Mouse (Mus musculus) intestine, embryonic 15.5 days (tissue): ENCODE data around the gene Ppif. TPM values are rescaled to one million over a fixed set of nuclear protein-coding genes. Genes with fewer than 3 reads are reported as not detected.

ENCODE experiments used
- ATAC-seq: fragments of 200-750 bp; cut with Nextera tagmentation; 2 replicates; pipeline ENCODE4 v1.8.0; 2017; ENCODE audit warnings: moderate TSS enrichment, moderate library complexity
- H3K27ac ChIP-seq: fragments of 300-500 bp; sonication (generic); 2 replicates; pipeline ENCODE4 v1.5.1; 2015; ENCODE audit warnings: mild to moderate bottlenecking, inconsistent platforms
- H3K27me3 ChIP-seq: fragments of 300-500 bp; sonication (generic); replicated peaks from 2 replicates; pipeline ENCODE4 v1.6.1; 2015; ENCODE audit warnings: inconsistent platforms
- H3K36me3 ChIP-seq: fragments of 300-500 bp; sonication (generic); 2 replicates; pipeline ENCODE4 v1.6.1; 2015; ENCODE audit warnings: inconsistent platforms
- H3K4me1 ChIP-seq: fragments of 300-500 bp; sonication (generic); replicated peaks from 2 replicates; pipeline ENCODE4 v1.6.1; 2015; ENCODE audit warnings: inconsistent platforms
- H3K4me2 ChIP-seq: fragments of 300-500 bp; sonication (generic); replicated peaks from 2 replicates; pipeline ENCODE4 v1.6.1; 2015; ENCODE audit warnings: mild to moderate bottlenecking, inconsistent platforms
- H3K4me3 ChIP-seq: fragments of 300-500 bp; sonication (generic); replicated peaks from 2 replicates; pipeline ENCODE4 v1.5.1; 2015; ENCODE audit warnings: inconsistent platforms
- H3K9ac ChIP-seq: fragments of 300-500 bp; sonication (generic); 2 replicates; pipeline ENCODE4 v1.6.1; 2015; ENCODE audit warnings: inconsistent platforms
- H3K9me3 ChIP-seq: fragments of 300-500 bp; sonication (generic); 2 replicates; pipeline ENCODE4 v1.6.1; 2016; ENCODE audit warnings: inconsistent platforms
- WGBS: fragments of 180-500 bp; shearing (Covaris S2); methylation state at CpG from one replicate; pipeline ENCODE4 v1.1.7; 2015; 5-methylcytosine and 5-hydroxymethylcytosine counted together
- polyA plus RNA-seq: library from polyadenylated mRNA; unstranded; fragments of >200 nt; fragmentation: Nextera tagmentation; extraction: Ambion mirVana; gene quantifications from 2 replicates; pipeline ENCODE4 v1.2.1, GENCODE M21; 2015

Gene Ppif
- polyA plus RNA-seq, 1 experiment from 2014 or later: 89.9 TPM

GRCm38 (mm10) chr14:25741840-25742367, 48.0 kb downstream of the Ppif start:
- no peak overlapping the region for H3K9ac ChIP-seq
- 54% methylated on average over 5 of the region's 5 CpGs for WGBS
- peaks cover 5% of the 10 kb centered on the region; the same call in 1 of the 2 replicates for H3K36me3 ChIP-seq
- H3K9me3 ChIP-seq: no peaks in the 10 kb centered on the region
- no peak overlapping the region for H3K4me3 ChIP-seq
- ATAC-seq: no peak
- H3K4me1 ChIP-seq: peaks cover 36% of the 10 kb centered on the region
- no peak overlapping the region for H3K4me2 ChIP-seq
- no peaks in the 10 kb centered on the region for H3K27me3 ChIP-seq
- no peak overlapping the region for H3K27ac ChIP-seq

GRCm38 (mm10) chr14:25742943-25743342, 49.0 kb downstream of the Ppif start:
- Histone ChIP-seq H3K4me1 (peaks cover 33% of the 10 kb centered on the region), H3K9me3 (no peaks in the 10 kb centered on the region), H3K36me3 (no peaks in the 10 kb centered on the region), H3K9ac (no peak overlapping the region), H3K27me3 (no peaks in the 10 kb centered on the region), H3K4me3 (no peak overlapping the region), H3K27ac (no peak overlapping the region), H3K4me2 (no peak overlapping the region)
- 92% methylated on average over 5 of the region's 5 CpGs for WGBS
- no peak for ATAC-seq

- Histone ChIP-seq H3K4me1 (peaks cover 28% of the 10 kb centered on the region), H3K36me3 (no peaks in the 10 kb centered on the region), H3K27me3 (no peaks in the 10 kb centered on the region), H3K9ac (no peak overlapping the region), H3K4me3 (no peak overlapping the region), H3K4me2 (no peak overlapping the region), H3K27ac (peak overlapping the region; percentile 56; the same call in 1 of the 2 replicates), H3K9me3 (no peaks in the 10 kb centered on the region)
- peak; percentile 55 for ATAC-seq
- WGBS: 50% methylated on average over 11 of the region's 11 CpGs
These were observed 51.6 kb downstream of the Ppif start for GRCm38 (mm10) chr14:25745365-25746184.

GRCm38 (mm10) chr14:25746371-25746770, 52.4 kb downstream of the Ppif start:
- no peaks in the 10 kb centered on the region for H3K27me3 ChIP-seq
- no peak for ATAC-seq
- no peak overlapping the region for H3K4me2 ChIP-seq
- no peak overlapping the region for H3K27ac ChIP-seq
- H3K9me3 ChIP-seq: no peaks in the 10 kb centered on the region
- H3K9ac ChIP-seq: no peak overlapping the region
- no peaks in the 10 kb centered on the region for H3K36me3 ChIP-seq
- WGBS: 94% methylated on average over 6 of the region's 6 CpGs
- no peak overlapping the region for H3K4me3 ChIP-seq
- peaks cover 28% of the 10 kb centered on the region for H3K4me1 ChIP-seq

GRCm38 (mm10) chr14:25746971-25747945, 53.3 kb downstream of the Ppif start:
- peaks cover 28% of the 10 kb centered on the region for H3K4me1 ChIP-seq
- H3K27ac ChIP-seq: no peak overlapping the region
- H3K9me3 ChIP-seq: no peaks in the 10 kb centered on the region
- H3K9ac ChIP-seq: no peak overlapping the region
- no peak for ATAC-seq
- H3K4me3 ChIP-seq: no peak overlapping the region
- no peak overlapping the region for H3K4me2 ChIP-seq
- WGBS: 61% methylated on average over 21 of the region's 21 CpGs
- H3K27me3 ChIP-seq: no peaks in the 10 kb centered on the region
- H3K36me3 ChIP-seq: no peaks in the 10 kb centered on the region

GRCm38 (mm10) chr14:25747996-25748756, 54.2 kb downstream of the Ppif start:
- H3K36me3 ChIP-seq: no peaks in the 10 kb centered on the region
- no peak overlapping the region for H3K27ac ChIP-seq
- peaks cover 28% of the 10 kb centered on the region for H3K4me1 ChIP-seq
- no peaks in the 10 kb centered on the region for H3K27me3 ChIP-seq
- H3K4me3 ChIP-seq: no peak overlapping the region
- no peak overlapping the region for H3K9ac ChIP-seq
- no peak overlapping the region for H3K4me2 ChIP-seq
- H3K9me3 ChIP-seq: no peaks in the 10 kb centered on the region
- ATAC-seq: no peak
- WGBS: 67% methylated on average over 7 of the region's 7 CpGs

- H3K4me1 ChIP-seq: peaks cover 32% of the 10 kb centered on the region
- H3K9me3 ChIP-seq: no peaks in the 10 kb centered on the region
- H3K27me3 ChIP-seq: no peaks in the 10 kb centered on the region
- H3K27ac ChIP-seq: no peak overlapping the region
- H3K9ac ChIP-seq: no peak overlapping the region
- 50% methylated on average over 13 of the region's 13 CpGs for WGBS
- no peaks in the 10 kb centered on the region for H3K36me3 ChIP-seq
- H3K4me3 ChIP-seq: no peak overlapping the region
- no peak overlapping the region for H3K4me2 ChIP-seq
- ATAC-seq: no peak
These were observed 55.4 kb downstream of the Ppif start for GRCm38 (mm10) chr14:25749143-25749909.

Other genes starting within 250 kb of the Ppif start
- gene Zmiz1, start 235.0 kb upstream of the Ppif start, polyA plus RNA-seq: 26.3 and 28.0 TPM in 2 replicates
- gene Zcchc24, start 74.9 kb downstream of the Ppif start, polyA plus RNA-seq: 20.6 and 21.0 TPM in 2 replicates
- 71.5 and 72.2 TPM in 2 replicates for gene Anxa11, start 148.0 kb downstream of the Ppif start, polyA plus RNA-seq
- 1.9 TPM in 1 of 2 replicates, not detected in the other for gene Plac9a, start 208.9 kb downstream of the Ppif start, polyA plus RNA-seq
- gene Tmem254a, start 233.5 kb downstream of the Ppif start, polyA plus RNA-seq: 4.1 and 7.7 TPM in 2 replicates
- gene Cphx1, start 244.2 kb downstream of the Ppif start, polyA plus RNA-seq: 0.36 TPM in 1 of 2 replicates, not detected in the other